Mouse (Mus musculus): ENCODE measurements at regions not wholly inside any gene's neighbourhood (a gene's known extent, or its start where the extent isn't known, plus 50 kb on each side); places are given as distances from the start of the nearest gene placed in this dataset.

GRCm38 (mm10) chr6:117788580-117789540 is 52.1 kb upstream of the Zfp637 start:
- DNase-seq (ENCODE audit: low spot score in 2 of 2) = no peak

- no peak for DNase-seq (ENCODE audit: low spot score in 2 of 2)
Measured at GRCm38 (mm10) chr6:117790581-117790980, 50.4 kb upstream of the Zfp637 start.
